Comparison of ENCODE assay signal across 10 mouse cellular contexts in the genomic region with DNA sequence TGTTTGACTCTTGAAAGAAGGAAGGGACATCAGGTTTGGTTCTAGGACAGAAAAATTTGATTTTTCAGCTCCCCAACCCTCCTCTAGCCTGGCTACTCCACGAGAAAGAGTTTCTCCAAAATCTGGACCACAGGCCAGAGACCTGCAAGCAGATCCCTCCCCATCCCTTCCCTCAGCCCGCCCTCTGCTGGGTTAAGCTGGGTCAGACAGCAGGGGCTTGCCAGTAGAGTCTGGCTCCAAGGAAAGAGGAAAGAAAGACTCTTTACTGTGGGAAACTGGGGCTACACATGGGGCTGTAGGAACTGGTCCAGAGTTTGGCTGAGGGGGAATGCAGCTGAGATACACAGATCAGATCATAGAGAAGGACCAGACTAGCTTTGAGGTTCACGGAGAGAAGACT. TPM values are rescaled to one million over a fixed set of nuclear protein-coding genes. Genes with fewer than 3 reads are reported as not detected.
DNase-seq lines count a peak whose midpoint lies in the region; TF ChIP-seq lines count a peak whose summit lies in the region.
"Had no signal": no experiment of that assay in that cellular context is flagged by ENCODE, and none has a peak within 500 bp of the region (broad histone marks: within the 10 kb centered on the region; RNA-seq: fewer than 3 reads in every experiment).

No protein-coding gene starts in this region.

- intact Hi-C loops in heart, postnatal 36 days (cut with DNase I), result no loop called here

- no peak overlapping the region for H3K4me3 ChIP-seq in layer of hippocampus, adult 2 months
- H3K4me3 ChIP-seq: heart, embryonic 13.5 days; liver, embryonic 15.5 days had no signal

- TF ChIP-seq CTCF in layer of hippocampus, adult 2 months (conservative IDR thresholded peaks at IDR 0.05), result peak; percentile 63

- H3K27ac ChIP-seq in layer of hippocampus, adult 2 months, result no peak overlapping the region
- H3K27ac ChIP-seq: heart, embryonic 13.5 days; liver, embryonic 15.5 days had no signal

- peak; percentile 51 for DNase-seq in adrenal gland, postnatal 10 days
- DNase-seq in adrenal gland, postnatal 25 days, result no peak
- no peak for DNase-seq in layer of hippocampus, adult 2 months (ENCODE audit: low spot score in 2 of 2)
- no peak for DNase-seq in layer of hippocampus, postnatal 25 days (ENCODE audit: extremely low spot score in 1 of 2, low spot score in 1 of 2)
- peak; percentile 33 for DNase-seq in Muller cell, postnatal 12 days (ENCODE audit: inconsistent ontology term)
- peak; percentile 35 to 36 for DNase-seq in heart, postnatal 36 days
- DNase-seq in thymus, adult 18-20 months, result no peak
- no peak for DNase-seq in frontal cortex, postnatal 10 days (ENCODE audit: low spot score in 2 of 2)

RNA-seq across cellular contexts. Expression of a gene that starts 3.7 kb away (rescaled TPM):
- total RNA-seq in adrenal gland, postnatal 10 days (2021), result 10 to 100 TPM; 22.0 to 32.0 TPM
- 27.6 and 33.1 TPM in 2 replicates for total RNA-seq in adrenal gland, postnatal 25 days (2021)
- total RNA-seq in layer of hippocampus, adult 2 months (2021), result 10 to 100 TPM; 32.5 to 44.4 TPM
- 10 to 100 TPM; 24.6 to 27.0 TPM for total RNA-seq in layer of hippocampus, postnatal 25 days (2021)
- 10 to 100 TPM; 16.5 to 17.1 TPM for total RNA-seq in heart, postnatal 36 days (2021)

RNA-seq across cellular contexts. Expression of a gene that starts 15.9 kb away (rescaled TPM):
- 1 to 10 TPM; 3.1 to 5.3 TPM for total RNA-seq in adrenal gland, postnatal 10 days (2021)
- total RNA-seq in adrenal gland, postnatal 25 days (2021), result 0.67 TPM in 1 of 2 replicates, not detected in the other
- total RNA-seq in layer of hippocampus, adult 2 months (2021), result 10 to 100 TPM; 15.0 to 16.2 TPM
- total RNA-seq in layer of hippocampus, postnatal 25 days (2021), result 10 to 100 TPM; 13.2 to 16.7 TPM
- total RNA-seq in heart, postnatal 36 days (2021), result 1 to 10 TPM; 3.0 to 3.4 TPM

RNA-seq across cellular contexts. Expression of a gene that starts 22.6 kb away (rescaled TPM):
- 1 to 10 TPM; 1.5 to 1.9 TPM for total RNA-seq in adrenal gland, postnatal 10 days (2021)
- 2.3 and 3.2 TPM in 2 replicates for total RNA-seq in adrenal gland, postnatal 25 days (2021)
- 1 to 10 TPM; 6.3 to 6.7 TPM for total RNA-seq in layer of hippocampus, adult 2 months (2021)
- 1 to 10 TPM; 5.3 to 6.2 TPM for total RNA-seq in layer of hippocampus, postnatal 25 days (2021)
- 1 to 10 TPM in 1 of 2 experiments, under 1 TPM in 1; 0.78 to 1.7 TPM for total RNA-seq in heart, postnatal 36 days (2021)

RNA-seq across cellular contexts. Expression of a gene that starts 34.9 kb away (rescaled TPM):
- 10 to 100 TPM; 28.0 to 32.7 TPM for total RNA-seq in adrenal gland, postnatal 10 days (2021)
- 27.5 and 32.4 TPM in 2 replicates for total RNA-seq in adrenal gland, postnatal 25 days (2021)
- total RNA-seq in layer of hippocampus, adult 2 months (2021), result 10 to 100 TPM; 23.5 to 24.0 TPM
- total RNA-seq in layer of hippocampus, postnatal 25 days (2021), result 10 to 100 TPM; 24.7 to 24.9 TPM
- total RNA-seq in heart, postnatal 36 days (2021), result 10 to 100 TPM; 24.4 to 26.4 TPM

RNA-seq across cellular contexts. Expression of a gene that starts 35.0 kb away (rescaled TPM):
- total RNA-seq in adrenal gland, postnatal 10 days (2021), result 10 to 100 TPM; 34.1 to 35.7 TPM
- 36.7 and 37.2 TPM in 2 replicates for total RNA-seq in adrenal gland, postnatal 25 days (2021)
- total RNA-seq in layer of hippocampus, adult 2 months (2021), result 10 to 100 TPM; 59.7 to 61.3 TPM
- 10 to 100 TPM; 56.0 to 62.3 TPM for total RNA-seq in layer of hippocampus, postnatal 25 days (2021)
- total RNA-seq in heart, postnatal 36 days (2021), result 10 to 100 TPM; 19.8 to 27.3 TPM

Comparison
In these comparisons a context has a peak if more than half of its experiments do, and no peak if none do; other contexts are left out.
1. DNase-seq: peak in adrenal gland, postnatal 10 days (single experiment), Muller cell, postnatal 12 days (single experiment) and heart, postnatal 36 days (2 of 2); none in adrenal gland, postnatal 25 days (single experiment), layer of hippocampus, adult 2 months (0 of 2), layer of hippocampus, postnatal 25 days (0 of 2), thymus, adult 18-20 months (0 of 2) and frontal cortex, postnatal 10 days (0 of 2).